Mouse (Mus musculus) spleen, adult 2 months (tissue): ENCODE measurements around the gene Gm16253. TPM values are rescaled to one million over a fixed set of nuclear protein-coding genes. Genes with fewer than 3 reads are reported as not detected.

ENCODE experiments used
- DNase-seq, 2 experiments: peaks; one replicate each; pipeline versions ENCODE4 v3.0.0 to v3.0.0-alpha.2; 2012 to 2021; ENCODE audit warnings: low spot score in 2 of 2, low read depth in 1 of 2
- H3K27ac ChIP-seq: fragments of 200-500 bp; 2 replicates; pipeline ENCODE4 v1.5.1; 2012; ENCODE audit warnings: low read length, inconsistent platforms; ENCODE audit not compliant: insufficient read depth
- H3K27me3 ChIP-seq: fragments of 200-500 bp; 2 replicates; pipeline ENCODE4 v1.6.1; 2012; ENCODE audit warnings: mild to moderate bottlenecking, moderate library complexity, low read length, inconsistent platforms; ENCODE audit not compliant: control insufficient read depth, insufficient read depth
- H3K36me3 ChIP-seq: fragments of 200-500 bp; 2 replicates; pipeline ENCODE4 v1.6.1; 2012; ENCODE audit warnings: mild to moderate bottlenecking, low read length, inconsistent platforms; ENCODE audit not compliant: control insufficient read depth, insufficient read depth
- H3K4me1 ChIP-seq: fragments of 200-500 bp; 2 replicates; pipeline ENCODE4 v1.6.1; 2011; ENCODE audit warnings: inconsistent platforms; ENCODE audit not compliant: control insufficient read depth, insufficient read depth, insufficient read length
- H3K4me3 ChIP-seq: fragments of 200-500 bp; 2 replicates; pipeline ENCODE4 v1.5.1; 2011; ENCODE audit warnings: mild to moderate bottlenecking, inconsistent platforms; ENCODE audit not compliant: insufficient read depth, insufficient read length; ENCODE audit errors: extremely low read depth
- CTCF ChIP-seq: fragments of 200-500 bp; IDR thresholded peaks from 2 replicates; pipeline ENCODE4 v1.5.1; 2011; ENCODE audit warnings: mild to moderate bottlenecking, inconsistent platforms; ENCODE audit not compliant: insufficient read depth, insufficient read length, insufficient replicate concordance; ENCODE audit errors: extremely low read depth
- POLR2A ChIP-seq: fragments of 200-500 bp; IDR thresholded peaks from 2 replicates; pipeline ENCODE4 v1.6.1; 2011; ENCODE audit warnings: low read depth, low read length, inconsistent platforms
- WGBS: fragments of 180-500 bp; shearing (Covaris S2); methylation state at CpG from one replicate; pipeline ENCODE4 v1.1.7; 2018; 5-methylcytosine and 5-hydroxymethylcytosine counted together
- polyA plus RNA-seq: library from polyadenylated mRNA; depleted of rRNA; stranded (reverse); fragments of >200 nt; gene quantifications from 2 replicates; pipeline ENCODE4 v1.2.3, GENCODE M21; 2012

The Gm16253 gene
- polyA plus RNA-seq, 1 experiment, result 0.18 TPM

- peak overlapping the region; percentile 50 for H3K27ac ChIP-seq
These were observed 4.7 kb upstream of the Gm16253 start for GRCm38 (mm10) chr3:96571896-96572698.

GRCm38 (mm10) chr3:96573611-96574511, 2.9 kb upstream of the Gm16253 start:
- Histone ChIP-seq H3K4me1 (peaks cover 19% of the 10 kb centered on the region; the same call in 1 of the 2 replicates), H3K27ac (no peak overlapping the region), H3K4me3 (no peak overlapping the region), H3K36me3 (no peaks in the 10 kb centered on the region), H3K27me3 (no peaks in the 10 kb centered on the region)
- no peak for DNase-seq
- no peak for TF ChIP-seq CTCF
- TF ChIP-seq POLR2A, result no peak
- WGBS, result 88% methylated on average over 19 of the region's 19 CpGs

More at GRCm38 (mm10) chr3:96571896-96572698, 4.7 kb upstream of the Gm16253 start:
- TF ChIP-seq POLR2A (no peak), CTCF (no peak)
- no peak overlapping the region for H3K4me3 ChIP-seq
- peaks cover 22% of the 10 kb centered on the region for H3K4me1 ChIP-seq
- WGBS, result 66% methylated on average over 16 of the region's 16 CpGs
- no peaks in the 10 kb centered on the region for H3K36me3 ChIP-seq
- DNase-seq, result no peak
- H3K27me3 ChIP-seq, result no peaks in the 10 kb centered on the region

GRCm38 (mm10) chr3:96575272-96575984, 1.4 kb upstream of the Gm16253 start:
- H3K4me1 ChIP-seq, result peaks cover 24% of the 10 kb centered on the region; the same call in 1 of the 2 replicates
- no peak for DNase-seq
- no peak for TF ChIP-seq CTCF

GRCm38 (mm10) chr3:96576005-96576658, 652 bp upstream of the Gm16253 start:
- H3K4me1 ChIP-seq, result peaks cover 24% of the 10 kb centered on the region; the same call in 1 of the 2 replicates
- WGBS, result 22% methylated on average over 14 of the region's 14 CpGs
- peak overlapping the region; percentile 49 for H3K4me3 ChIP-seq
- no peaks in the 10 kb centered on the region for H3K27me3 ChIP-seq
- H3K27ac ChIP-seq, result peak overlapping the region; percentile 79
- DNase-seq, result no peak
- no peak for TF ChIP-seq CTCF
- TF ChIP-seq POLR2A, result no peak
- H3K36me3 ChIP-seq, result no peaks in the 10 kb centered on the region

More at GRCm38 (mm10) chr3:96575272-96575984, 1.4 kb upstream of the Gm16253 start:
- Histone ChIP-seq H3K36me3 (no peaks in the 10 kb centered on the region), H3K4me3 (no peak overlapping the region), H3K27me3 (no peaks in the 10 kb centered on the region), H3K27ac (peak overlapping the region; percentile 79)
- 92% methylated on average over 8 of the region's 8 CpGs for WGBS

- TF ChIP-seq CTCF (no peak), POLR2A (no peak)
- Histone ChIP-seq H3K27ac (peak overlapping the region; percentile 70), H3K27me3 (no peaks in the 10 kb centered on the region), H3K36me3 (no peaks in the 10 kb centered on the region), H3K4me1 (peaks cover 17% of the 10 kb centered on the region; the same call in 1 of the 2 replicates), H3K4me3 (no peak overlapping the region)
- no peak for DNase-seq
- WGBS, result 70% methylated on average over 4 of the region's 4 CpGs
These were observed 782 bp downstream of the Gm16253 start for GRCm38 (mm10) chr3:96577566-96577965.

GRCm38 (mm10) chr3:96578561-96579238, 1.9 kb downstream of the Gm16253 start:
- 88% methylated on average over 12 of the region's 12 CpGs for WGBS
- H3K36me3 ChIP-seq, result no peaks in the 10 kb centered on the region
- H3K4me1 ChIP-seq, result peaks cover 17% of the 10 kb centered on the region; the same call in 1 of the 2 replicates
- H3K4me3 ChIP-seq, result no peak overlapping the region
- TF ChIP-seq POLR2A, result no peak
- no peak for TF ChIP-seq CTCF
- peak overlapping the region; percentile 19; the same call in 1 of the 2 replicates for H3K27ac ChIP-seq
- H3K27me3 ChIP-seq, result no peaks in the 10 kb centered on the region
- DNase-seq, result no peak
